Mouse (Mus musculus) brown adipose tissue, adult 24 weeks (tissue): Measurements from ENCODE around the gene B4galnt4. TPM values are rescaled to one million over a fixed set of nuclear protein-coding genes. Genes with fewer than 3 reads are reported as not detected.
A peak's percentile ranks its signal among the peaks of the same experiment; 100 is the strongest.
"Not testable (repeated sequence)": the region's sequence is repeated elsewhere in the genome, so short reads cannot be mapped to it uniquely, and the experiment has no call there.

ENCODE experiments used
- H3K27ac ChIP-seq: fragments of 200-500 bp; replicated peaks from 2 replicates; pipeline ENCODE4 v1.5.1; 2012; ENCODE audit warnings: low read depth, mild to moderate bottlenecking, low read length
- H3K4me1 ChIP-seq: fragments of 200-500 bp; 2 replicates; pipeline ENCODE4 v1.6.1; 2012; ENCODE audit warnings: low read length, mixed read lengths; ENCODE audit not compliant: control insufficient read depth, insufficient read depth, insufficient read length
- H3K4me3 ChIP-seq: fragments of 200-500 bp; 2 replicates; pipeline ENCODE4 v1.5.1; 2012; ENCODE audit warnings: low read depth, mild to moderate bottlenecking, low read length, moderate library complexity; ENCODE audit not compliant: insufficient read depth
- polyA plus RNA-seq: library from polyadenylated mRNA; stranded (reverse); fragments of >200 nt; gene quantifications from 2 replicates; pipeline ENCODE4 v1.2.4, GENCODE M21; 2012; ENCODE audit not compliant: missing spikeins, insufficient read depth, insufficient read length

Gene B4galnt4
- polyA plus RNA-seq, 1 experiment = not detected

- not testable (repeated sequence) for H3K27ac ChIP-seq, H3K4me3 ChIP-seq, H3K4me1 ChIP-seq
These were observed 24.3 kb upstream of the B4galnt4 start for GRCm38 (mm10) chr7:141036624-141037023.

GRCm38 (mm10) chr7:141038090-141039032 lies 22.5 kb upstream of the B4galnt4 start:
- Histone ChIP-seq H3K4me1 (no peaks in the 10 kb centered on the region), H3K4me3 (no peak overlapping the region), H3K27ac (no peak overlapping the region)

- H3K27ac ChIP-seq = no peak overlapping the region
- H3K4me1 ChIP-seq = no peaks in the 10 kb centered on the region
- no peak overlapping the region for H3K4me3 ChIP-seq
These were observed 21.4 kb upstream of the B4galnt4 start for GRCm38 (mm10) chr7:141039386-141040107.

- H3K27ac ChIP-seq = peak overlapping the region; percentile 54
- H3K4me3 ChIP-seq = no peak overlapping the region
- H3K4me1 ChIP-seq = no peaks in the 10 kb centered on the region
These were observed 19.9 kb upstream of the B4galnt4 start for GRCm38 (mm10) chr7:141040867-141041606.

DNA sequence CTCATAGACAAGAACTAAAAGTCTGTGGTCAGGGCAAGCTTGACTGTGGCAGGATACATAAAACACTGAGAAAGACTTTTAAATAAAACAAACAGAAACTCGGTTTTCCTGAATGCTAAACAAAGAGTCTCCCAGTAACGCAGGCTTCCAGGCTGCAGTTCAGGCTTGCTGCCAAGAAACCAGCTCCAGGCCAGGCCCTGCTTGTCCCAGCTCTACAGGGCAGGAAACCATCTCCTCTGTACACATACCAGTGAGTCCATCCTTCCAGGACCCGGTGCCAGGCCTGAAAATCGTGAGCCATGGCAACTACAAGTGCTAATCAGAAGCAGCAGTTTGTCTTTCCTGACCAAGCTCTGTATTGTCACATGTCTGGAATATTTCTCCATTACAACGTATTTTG lies 19.2 kb upstream of the B4galnt4 start:
- peaks cover 2% of the 10 kb centered on the region; the same call in 1 of the 2 replicates for H3K4me1 ChIP-seq
- no peak overlapping the region for H3K4me3 ChIP-seq
- H3K27ac ChIP-seq = peak overlapping the region; percentile 54

DNA sequence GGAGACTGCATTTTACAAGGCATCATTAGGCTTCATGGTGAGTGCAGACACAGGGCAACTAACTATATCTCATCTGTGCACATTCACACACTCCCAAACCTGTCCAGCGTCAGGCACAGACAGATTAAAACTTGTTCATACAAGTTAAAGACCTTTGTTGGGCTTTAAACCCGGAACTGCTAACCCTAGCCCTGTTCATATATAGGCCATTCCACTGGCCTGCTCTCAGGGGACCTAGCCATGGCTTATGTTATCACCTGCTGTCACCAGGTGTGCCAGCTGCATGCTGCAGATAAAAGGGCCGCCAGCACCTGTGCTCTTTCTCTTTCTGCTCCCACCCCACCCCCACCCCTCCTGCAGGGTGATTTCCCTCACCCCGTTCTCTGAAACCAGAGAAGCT lies 18.4 kb upstream of the B4galnt4 start:
- peaks cover 7% of the 10 kb centered on the region; the same call in 1 of the 2 replicates for H3K4me1 ChIP-seq
- no peak overlapping the region for H3K4me3 ChIP-seq
- no peak overlapping the region for H3K27ac ChIP-seq

GRCm38 (mm10) chr7:141046931-141047580 lies 13.8 kb upstream of the B4galnt4 start:
- H3K4me3 ChIP-seq = peak overlapping the region; percentile 28
- peak overlapping the region; percentile 95 for H3K27ac ChIP-seq

GRCm38 (mm10) chr7:141047581-141048225 lies 13.2 kb upstream of the B4galnt4 start:
- Histone ChIP-seq H3K27ac (peak overlapping the region; percentile 95), H3K4me1 (peaks cover 7% of the 10 kb centered on the region; the same call in 1 of the 2 replicates), H3K4me3 (peak overlapping the region; percentile 45)

More at GRCm38 (mm10) chr7:141046931-141047580, 13.8 kb upstream of the B4galnt4 start:
- peaks cover 7% of the 10 kb centered on the region; the same call in 1 of the 2 replicates for H3K4me1 ChIP-seq

DNA sequence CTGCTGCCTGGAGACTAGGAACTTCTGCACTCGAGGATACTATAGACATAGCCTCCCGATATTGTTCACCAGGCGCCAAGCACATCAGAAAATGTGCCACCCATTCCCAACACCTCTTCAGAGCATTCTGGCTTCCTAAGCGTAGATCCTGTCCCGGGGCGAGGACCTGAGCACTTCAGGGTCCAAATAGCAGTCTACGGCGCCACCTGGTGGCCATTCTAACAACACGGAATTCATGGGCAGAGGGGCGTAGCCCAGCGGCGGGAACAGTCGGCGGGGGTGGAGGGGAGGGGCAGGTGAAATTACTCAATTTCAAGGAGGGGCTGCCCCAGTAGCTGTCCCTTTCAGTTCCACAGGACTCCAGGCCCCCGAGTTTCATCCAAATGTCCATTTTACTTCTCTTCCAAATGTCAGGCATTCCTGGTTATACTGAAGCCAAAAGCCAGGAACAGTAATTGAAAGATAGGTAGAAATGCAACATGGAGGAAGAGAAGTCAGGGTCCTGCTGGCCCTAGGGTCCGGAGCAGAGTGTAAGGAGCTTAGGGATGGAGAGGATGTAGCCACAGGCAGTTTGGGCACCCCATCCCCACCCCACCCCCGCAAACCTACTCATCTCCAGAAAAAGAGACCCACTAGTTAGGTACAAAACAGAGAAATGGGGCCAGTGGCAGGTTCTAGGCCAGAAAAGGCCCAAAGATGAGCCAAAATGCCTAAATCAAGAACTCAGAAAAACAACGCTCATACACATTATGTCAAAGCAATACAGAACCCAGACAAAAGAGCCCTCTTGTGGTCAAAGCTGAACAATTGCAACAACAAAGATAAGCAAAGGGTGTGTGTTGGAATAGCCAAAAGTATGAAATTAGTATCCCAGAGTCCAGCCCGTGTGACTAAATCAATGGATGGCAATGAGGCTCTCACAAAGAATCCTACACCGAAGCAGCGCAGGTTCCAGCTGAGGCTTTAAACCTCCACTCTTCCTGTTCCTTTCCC lies 12.4 kb upstream of the B4galnt4 start:
- H3K27ac ChIP-seq = peak overlapping the region; percentile 86
- peak overlapping the region; percentile 45 for H3K4me3 ChIP-seq
- H3K4me1 ChIP-seq = peaks cover 7% of the 10 kb centered on the region; the same call in 1 of the 2 replicates

DNA sequence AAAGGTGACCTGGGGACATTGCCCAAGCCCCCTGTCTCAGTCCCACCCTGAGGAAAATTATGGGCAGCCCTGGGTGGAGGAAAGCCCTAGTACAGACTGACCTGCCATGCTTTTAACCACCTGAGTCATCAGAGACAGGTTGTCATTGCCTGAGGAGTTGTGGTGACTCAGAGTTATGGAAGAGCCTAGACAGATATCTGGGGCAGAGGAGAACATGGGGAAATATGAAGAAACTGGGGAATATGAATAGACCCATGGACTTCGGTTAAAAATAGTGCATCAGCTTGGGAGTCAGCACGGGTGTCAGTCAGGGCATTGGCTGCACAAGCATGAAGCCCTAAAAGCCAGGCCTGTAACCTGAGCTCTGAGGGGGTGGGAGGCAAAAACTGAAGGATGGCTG lies 11.6 kb upstream of the B4galnt4 start:
- Histone ChIP-seq H3K4me1 (peaks cover 7% of the 10 kb centered on the region; the same call in 1 of the 2 replicates), H3K27ac (no peak overlapping the region), H3K4me3 (no peak overlapping the region)

GRCm38 (mm10) chr7:141051060-141051685 lies 9.7 kb upstream of the B4galnt4 start:
- no peak overlapping the region for H3K4me3 ChIP-seq
- peaks cover 7% of the 10 kb centered on the region; the same call in 1 of the 2 replicates for H3K4me1 ChIP-seq
- no peak overlapping the region for H3K27ac ChIP-seq

GRCm38 (mm10) chr7:141052016-141052415 lies 8.9 kb upstream of the B4galnt4 start:
- H3K4me1 ChIP-seq = peaks cover 1% of the 10 kb centered on the region; the same call in 1 of the 2 replicates
- no peak overlapping the region for H3K4me3 ChIP-seq
- H3K27ac ChIP-seq = no peak overlapping the region

DNA sequence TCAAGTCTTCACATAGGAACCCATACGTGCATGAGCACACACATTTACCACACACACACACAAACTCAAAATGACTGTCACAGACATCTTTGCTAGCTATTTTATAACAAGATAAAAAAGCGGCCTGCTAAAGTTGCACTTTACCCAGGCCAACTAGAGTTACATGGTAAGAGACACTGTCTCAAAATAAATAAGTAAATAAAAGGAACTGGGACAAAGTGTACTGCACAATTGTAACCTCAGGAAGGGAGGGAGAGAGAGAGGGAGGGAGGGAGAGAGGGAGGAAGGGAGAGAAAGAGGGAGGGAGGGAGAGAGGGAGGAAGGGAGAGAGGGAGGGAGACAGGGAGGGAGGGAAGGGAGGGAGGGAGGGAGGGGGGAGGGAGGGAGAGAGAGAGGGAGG lies 8.5 kb upstream of the B4galnt4 start:
- Histone ChIP-seq H3K27ac (no peak overlapping the region), H3K4me1 (no peaks in the 10 kb centered on the region), H3K4me3 (no peak overlapping the region)
